Mouse (Mus musculus) olfactory bulb, adult 2 months (tissue): ENCODE measurements around the gene Myo1b. TPM values are rescaled to one million over a fixed set of nuclear protein-coding genes. Genes with fewer than 3 reads are reported as not detected.
"Not testable (repeated sequence)": the region's sequence is repeated elsewhere in the genome, so short reads cannot be mapped to it uniquely, and the experiment has no call there.

Experiments used
- H3K27ac ChIP-seq: fragments of 200-500 bp; 2 replicates; pipeline ENCODE4 v1.5.1; 2012; ENCODE audit warnings: low read depth, low read length; ENCODE audit not compliant: insufficient read depth
- H3K4me1 ChIP-seq: fragments of 200-500 bp; 2 replicates; pipeline ENCODE4 v1.6.1; 2012; ENCODE audit warnings: low read length; ENCODE audit not compliant: control insufficient read depth, insufficient read depth
- H3K4me3 ChIP-seq: fragments of 200-500 bp; 2 replicates; pipeline ENCODE4 v1.5.1; 2012; ENCODE audit warnings: mild to moderate bottlenecking, low read depth, low read length, moderate library complexity; ENCODE audit not compliant: insufficient read depth
- CTCF ChIP-seq: fragments of 200-500 bp; IDR thresholded peaks from 2 replicates; pipeline ENCODE4 v1.5.1; 2012; ENCODE audit warnings: low read depth, mild to moderate bottlenecking, low read length, moderate library complexity; ENCODE audit not compliant: insufficient read depth
- POLR2A ChIP-seq: fragments of 200-500 bp; IDR thresholded peaks from 2 replicates; pipeline ENCODE4 v1.6.1; 2012; ENCODE audit warnings: mild to moderate bottlenecking, low read depth, low read length, moderate library complexity; ENCODE audit not compliant: insufficient read depth
- WGBS: fragments of 180-500 bp; shearing (Covaris S2); methylation state at CpG from one replicate; pipeline ENCODE4 v1.1.7; 2018; 5-methylcytosine and 5-hydroxymethylcytosine counted together
- polyA plus RNA-seq: library from polyadenylated mRNA; stranded (reverse); fragments of >200 nt; gene quantifications from 2 replicates; pipeline ENCODE4 v1.2.4, GENCODE M21; 2012; ENCODE audit warnings: low replicate concordance; ENCODE audit not compliant: missing spikeins, insufficient read depth, insufficient read length

Gene Myo1b
- polyA plus RNA-seq, 1 experiment, result not detected

GRCm38 (mm10) chr1:51885356-51885983 is 30.4 kb downstream of the Myo1b start:
- TF ChIP-seq POLR2A (no peak), CTCF (no peak)
- Histone ChIP-seq H3K4me3 (no peak overlapping the region), H3K27ac (no peak overlapping the region), H3K4me1 (no peaks in the 10 kb centered on the region)
- 79% methylated on average over 8 of the region's 8 CpGs for WGBS

DNA sequence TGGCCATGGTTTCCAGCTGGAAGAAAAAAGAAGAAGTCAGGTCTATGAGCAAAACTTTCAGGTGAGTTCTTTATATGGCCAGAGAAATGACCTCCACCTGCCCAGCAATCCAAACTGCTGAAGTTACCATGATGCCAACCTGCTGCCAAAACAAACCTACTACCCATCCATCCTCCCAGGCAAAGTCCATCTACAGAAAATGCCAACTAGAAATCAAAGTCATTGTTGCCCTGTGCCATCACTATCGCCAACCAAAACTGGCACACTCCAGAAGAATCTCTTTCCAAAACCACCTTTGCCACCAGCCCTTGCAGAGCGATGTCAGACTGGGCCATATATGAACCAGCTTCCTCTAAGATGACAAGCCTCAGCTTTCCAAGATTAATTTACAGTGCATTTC is 32.7 kb downstream of the Myo1b start:
- no peak for TF ChIP-seq CTCF
- TF ChIP-seq POLR2A, result no peak
- Histone ChIP-seq H3K4me1 (peaks cover 5% of the 10 kb centered on the region), H3K4me3 (no peak overlapping the region), H3K27ac (no peak overlapping the region)
- 99% methylated on average over 2 of the region's 2 CpGs for WGBS

DNA sequence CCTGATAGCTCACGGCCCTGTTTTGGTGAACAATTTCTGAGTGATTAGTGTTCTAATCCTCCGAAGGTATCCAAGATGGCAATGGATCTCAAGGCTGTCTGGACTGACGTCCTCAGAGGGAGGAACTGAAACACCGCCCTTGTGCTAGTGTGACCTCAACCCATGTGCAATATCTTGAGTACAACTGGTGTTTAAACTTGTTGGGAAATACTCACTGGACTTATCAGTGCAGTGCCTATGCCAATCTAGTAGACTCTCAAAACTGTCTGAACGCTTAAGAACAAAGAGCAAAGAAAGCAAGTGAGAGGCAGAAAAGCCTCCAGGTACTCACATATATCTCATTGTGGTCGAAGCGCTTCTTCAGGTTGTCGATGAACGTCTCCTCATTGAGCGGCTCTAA is 33.1 kb downstream of the Myo1b start:
- no peak for TF ChIP-seq CTCF
- no peak for TF ChIP-seq POLR2A
- 97% methylated on average over 10 of the region's 10 CpGs for WGBS
- peaks cover 5% of the 10 kb centered on the region for H3K4me1 ChIP-seq
- no peak overlapping the region for H3K4me3 ChIP-seq
- H3K27ac ChIP-seq, result no peak overlapping the region

- Histone ChIP-seq H3K4me1 (peaks cover 5% of the 10 kb centered on the region), H3K27ac (no peak overlapping the region), H3K4me3 (no peak overlapping the region)
- WGBS, result 60% methylated on average over 12 of the region's 12 CpGs
- TF ChIP-seq CTCF (no peak), POLR2A (no peak)
Observed at GRCm38 (mm10) chr1:51879927-51880814, 35.7 kb downstream of the Myo1b start.

- 36% methylated on average over 9 of the region's 9 CpGs for WGBS
- no peak overlapping the region for H3K27ac ChIP-seq
- H3K4me3 ChIP-seq, result no peak overlapping the region
- H3K4me1 ChIP-seq, result peaks cover 5% of the 10 kb centered on the region
- no peak for TF ChIP-seq POLR2A
- TF ChIP-seq CTCF, result no peak
Observed at GRCm38 (mm10) chr1:51879333-51879770, 36.5 kb downstream of the Myo1b start.

DNA sequence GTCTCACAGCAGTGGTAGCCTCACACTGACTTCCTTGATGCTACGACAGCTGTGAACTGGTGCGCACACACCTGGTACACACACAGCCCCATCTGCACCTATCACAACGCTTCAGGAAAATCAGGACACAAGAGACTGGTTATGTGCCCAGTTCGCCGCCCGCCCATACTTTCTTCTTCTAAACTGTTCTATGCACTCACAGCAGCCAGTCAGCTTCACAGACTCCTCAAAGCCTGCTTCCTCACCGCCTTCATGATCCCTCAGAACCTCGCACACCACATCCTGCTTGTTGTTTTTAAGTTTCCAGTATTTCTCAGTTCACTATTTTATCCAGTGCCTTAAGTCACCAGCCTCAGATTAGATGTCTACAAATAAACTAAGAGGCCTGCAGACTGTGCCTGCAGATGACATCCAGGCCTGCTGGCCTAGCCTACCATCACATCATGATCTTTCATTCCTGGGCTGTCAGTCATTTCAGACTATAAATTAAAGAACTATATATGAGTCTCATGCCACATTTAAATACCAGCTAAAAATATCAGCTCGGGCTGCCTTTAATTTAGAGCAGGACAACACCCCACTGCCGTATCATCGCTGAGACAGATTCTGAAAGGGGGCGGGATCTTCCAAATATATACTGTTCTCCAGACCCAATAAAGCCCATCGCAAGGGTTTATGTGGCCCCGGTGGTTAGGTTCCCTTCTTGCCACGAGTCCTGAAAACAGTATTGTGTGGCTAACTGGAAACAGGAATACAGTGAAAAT is 40.2 kb downstream of the Myo1b start:
- H3K4me3 ChIP-seq, result no peak overlapping the region
- WGBS, result 89% methylated on average over 15 of the region's 15 CpGs
- no peak for TF ChIP-seq CTCF
- TF ChIP-seq POLR2A, result no peak
- H3K27ac ChIP-seq, result no peak overlapping the region
- H3K4me1 ChIP-seq, result peaks cover 5% of the 10 kb centered on the region

DNA sequence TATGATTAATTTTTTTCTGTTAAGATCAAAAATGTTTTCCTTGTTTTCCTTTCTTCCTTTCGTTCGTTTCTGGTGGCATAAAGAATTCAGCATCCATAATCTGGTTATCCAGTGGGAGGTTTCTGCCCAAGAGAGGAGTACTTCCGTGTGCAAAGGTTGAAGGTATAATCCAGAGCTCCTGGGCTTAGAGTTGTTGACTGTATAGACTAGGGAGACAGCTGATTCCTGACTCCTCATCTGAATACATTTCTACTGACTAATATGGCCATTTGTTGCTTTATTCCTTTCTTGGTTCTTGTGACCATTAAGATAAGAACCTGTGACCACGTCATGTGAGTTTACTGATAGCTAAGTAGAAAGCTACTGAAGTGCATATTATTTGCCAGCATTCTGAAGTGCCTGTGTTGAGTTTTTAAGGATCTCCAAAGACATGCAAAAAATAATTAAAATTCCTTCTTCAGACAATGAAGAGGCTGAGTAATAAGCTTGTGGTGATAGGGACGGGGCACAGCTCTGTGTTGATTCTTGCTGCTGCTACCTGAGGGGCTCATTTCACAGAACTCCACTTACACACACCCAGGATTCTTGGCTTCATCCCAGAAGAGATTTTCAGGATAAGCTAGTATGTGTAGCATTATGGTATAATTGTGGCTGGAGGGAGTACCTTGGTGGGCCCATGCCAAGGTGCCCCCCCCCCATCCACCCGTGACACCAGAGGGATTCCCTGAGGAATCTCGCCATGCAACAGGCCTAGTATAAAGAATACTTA is 43.2 kb downstream of the Myo1b start:
- H3K4me1 ChIP-seq, result no peaks in the 10 kb centered on the region; the same call in 1 of the 2 replicates
- H3K4me3 ChIP-seq, result no peak overlapping the region
- TF ChIP-seq POLR2A, result no peak
- no peak for TF ChIP-seq CTCF
- 86% methylated on average over 7 of the region's 7 CpGs for WGBS
- H3K27ac ChIP-seq, result no peak overlapping the region

- 41% methylated on average over 2 of the region's 2 CpGs for WGBS
- not testable (repeated sequence) for H3K27ac ChIP-seq, H3K4me3 ChIP-seq, H3K4me1 ChIP-seq
Observed at GRCm38 (mm10) chr1:51871234-51871633, 44.6 kb downstream of the Myo1b start.
